Mouse (Mus musculus) ES-E14 (cell line): ENCODE data around the gene Ndufs8. TPM values are rescaled to one million over a fixed set of nuclear protein-coding genes. Genes with fewer than 3 reads are reported as not detected.

ENCODE experiments used
- DNase-seq: peaks from one replicate; pipeline ENCODE4 v3.0.0-alpha.2; 2013; ENCODE audit warnings: low read depth, low spot score
- H3K27ac ChIP-seq: 2 replicates; pipeline ENCODE4 v1.5.1; 2012; ENCODE audit warnings: low read depth, mild to moderate bottlenecking, low read length, moderate library complexity, mixed read lengths; ENCODE audit not compliant: poor library complexity, insufficient read depth, severe bottlenecking
- H3K36me3 ChIP-seq: 2 replicates; pipeline ENCODE4 v1.6.1; 2012; ENCODE audit warnings: mild to moderate bottlenecking, low read length, moderate library complexity, mixed read lengths; ENCODE audit not compliant: control insufficient read depth, poor library complexity, insufficient read depth, severe bottlenecking
- H3K4me1 ChIP-seq, 2 experiments: fragments of 150-350 bp in 1 of 2; sonication (generic) in 1 of 2; 2 replicates each; pipeline ENCODE4 v1.6.1; 2012; ENCODE audit warnings: low read length in 2 of 2, mild to moderate bottlenecking in 1 of 2, mixed read lengths in 1 of 2; ENCODE audit not compliant: control insufficient read depth in 2 of 2, insufficient read depth in 2 of 2, poor library complexity in 1 of 2
- H3K4me3 ChIP-seq, 2 experiments: fragments of 150-350 bp in 1 of 2; sonication (generic) in 1 of 2; 2 replicates each; pipeline ENCODE4 v1.5.1; 2012; ENCODE audit warnings: low read length in 2 of 2, low read depth in 1 of 2, mild to moderate bottlenecking in 1 of 2, mixed read lengths in 1 of 2; ENCODE audit not compliant: insufficient read depth in 1 of 2, poor library complexity in 1 of 2, severe bottlenecking in 1 of 2
- H3K9ac ChIP-seq: 2 replicates; pipeline ENCODE4 v1.6.1; 2012; ENCODE audit warnings: low read depth, mild to moderate bottlenecking, low read length, mixed read lengths; ENCODE audit not compliant: poor library complexity, insufficient read depth, severe bottlenecking
- H3K9me3 ChIP-seq: fragments of 150-350 bp; sonication (generic); 2 replicates; pipeline ENCODE4 v1.6.1; 2012; ENCODE audit warnings: low read depth, mild to moderate bottlenecking, low read length; ENCODE audit not compliant: control insufficient read depth, insufficient read depth
- CHD2 ChIP-seq: IDR thresholded peaks from 2 replicates; pipeline ENCODE4 v1.6.1; 2014; ENCODE audit warnings: mild to moderate bottlenecking, low read depth, low read length, inconsistent platforms
- HCFC1 ChIP-seq: IDR thresholded peaks from 2 replicates; pipeline ENCODE4 v1.6.1; 2012; ENCODE audit warnings: low read length, inconsistent platforms, borderline replicate concordance; ENCODE audit not compliant: insufficient read depth
- MAFK ChIP-seq: IDR thresholded peaks from 2 replicates; pipeline ENCODE4 v1.6.1; 2014; ENCODE audit warnings: mild to moderate bottlenecking, low read depth, low read length, inconsistent platforms; ENCODE audit not compliant: insufficient read depth
- ZC3H11A ChIP-seq: IDR thresholded peaks from 2 replicates; pipeline ENCODE4 v1.6.1; 2012; ENCODE audit warnings: low read depth, mild to moderate bottlenecking, inconsistent platforms, low read length, borderline replicate concordance
- ZNF384 ChIP-seq: IDR thresholded peaks from 2 replicates; pipeline ENCODE4 v1.6.1; 2012; ENCODE audit warnings: low read depth, low read length, inconsistent platforms
- in situ Hi-C, 2 experiments: fragments of 600-800 bp; cut with MboI; formaldehyde crosslinking; loops; one replicate each; pipeline ENCODE4 v1.15.1; 2025; ENCODE audit warnings: low sequenced_read_pairs in 2 of 2, inconsistent platforms in 1 of 2; ENCODE audit not compliant: unreplicated experiment in 2 of 2
- total RNA-seq: library from RNA; depleted of rRNA; stranded (reverse); fragments of 300-350 nt; gene quantifications from 2 replicates; pipeline ENCODE4 v1.2.3, GENCODE M21; 2012

Ndufs8 gene
- total RNA-seq, 1 experiment, result 134 TPM

GRCm38 (mm10) chr19:3948546-3948945 lies 36.0 kb upstream of the Ndufs8 start:
- DNase-seq, result no peak
- Histone ChIP-seq H3K9me3 (no peaks in the 10 kb centered on the region), H3K27ac (no peak overlapping the region), H3K9ac (peak overlapping the region; percentile 35), H3K4me3 (peak overlapping the region in 1 of 2 experiments; percentile 26; a peak in 1 of 4 replicates), H3K4me1 (peaks cover 0 to 3% of the 10 kb centered on the region in 2 experiments; a peak in 1 of 4 replicates), H3K36me3 (no peaks in the 10 kb centered on the region)
- in situ Hi-C loops, result no loop called here
- TF ChIP-seq ZC3H11A (no peak), MAFK (no peak), HCFC1 (no peak), CHD2 (no peak), ZNF384 (no peak)

- no peaks in the 10 kb centered on the region for H3K9me3 ChIP-seq
- H3K4me3 ChIP-seq, result no peak overlapping the region
- in situ Hi-C loops, result no loop called here
- TF ChIP-seq ZNF384, result no peak
- no peak overlapping the region for H3K9ac ChIP-seq
- H3K36me3 ChIP-seq, result no peaks in the 10 kb centered on the region
- no peak overlapping the region for H3K27ac ChIP-seq
- no peak for DNase-seq
- H3K4me1 ChIP-seq, result peaks cover 0 to 5% of the 10 kb centered on the region in 2 experiments; a peak in 1 of 4 replicates
Measured at GRCm38 (mm10) chr19:3947813-3948212, 35.2 kb upstream of the Ndufs8 start.

GRCm38 (mm10) chr19:3946715-3947114 lies 34.1 kb upstream of the Ndufs8 start:
- in situ Hi-C loops, result no loop called here
- TF ChIP-seq ZC3H11A (peak; percentile 69; the same call in 1 of the 2 replicates), CHD2 (no peak)
- H3K36me3 ChIP-seq, result no peaks in the 10 kb centered on the region

GRCm38 (mm10) chr19:3945872-3946564 lies 33.4 kb upstream of the Ndufs8 start:
- in situ Hi-C loops, result no loop called here
- H3K9me3 ChIP-seq, result no peaks in the 10 kb centered on the region
- H3K36me3 ChIP-seq, result no peaks in the 10 kb centered on the region
- no peak overlapping the region for H3K9ac ChIP-seq
- TF ChIP-seq CHD2, result no peak
- no peak for TF ChIP-seq HCFC1
- no peak for TF ChIP-seq MAFK
- TF ChIP-seq ZNF384, result no peak
- TF ChIP-seq ZC3H11A, result no peak
- H3K4me1 ChIP-seq, result peaks cover 0 to 12% of the 10 kb centered on the region in 2 experiments; a peak in 1 of 4 replicates
- no peak for DNase-seq
- no peak overlapping the region for H3K27ac ChIP-seq
- H3K4me3 ChIP-seq, result no peak overlapping the region

More at GRCm38 (mm10) chr19:3946715-3947114, 34.1 kb upstream of the Ndufs8 start:
- H3K4me3 ChIP-seq, result no peak overlapping the region
- H3K9me3 ChIP-seq, result no peaks in the 10 kb centered on the region
- peaks cover 0 to 12% of the 10 kb centered on the region in 2 experiments; a peak in 1 of 4 replicates for H3K4me1 ChIP-seq
- no peak overlapping the region for H3K27ac ChIP-seq
- H3K9ac ChIP-seq, result no peak overlapping the region
- peak; percentile 69 for DNase-seq
